Mouse (Mus musculus) natural killer cell, adult 2 months (primary cell): ENCODE results near the gene Gsto1.

Experiments
- DNase-seq, 2 experiments: peaks; one replicate each; pipeline ENCODE4 v3.0.0; 2022; ENCODE audit warnings: low spot score in 2 of 2

Gsto1 gene

DNA sequence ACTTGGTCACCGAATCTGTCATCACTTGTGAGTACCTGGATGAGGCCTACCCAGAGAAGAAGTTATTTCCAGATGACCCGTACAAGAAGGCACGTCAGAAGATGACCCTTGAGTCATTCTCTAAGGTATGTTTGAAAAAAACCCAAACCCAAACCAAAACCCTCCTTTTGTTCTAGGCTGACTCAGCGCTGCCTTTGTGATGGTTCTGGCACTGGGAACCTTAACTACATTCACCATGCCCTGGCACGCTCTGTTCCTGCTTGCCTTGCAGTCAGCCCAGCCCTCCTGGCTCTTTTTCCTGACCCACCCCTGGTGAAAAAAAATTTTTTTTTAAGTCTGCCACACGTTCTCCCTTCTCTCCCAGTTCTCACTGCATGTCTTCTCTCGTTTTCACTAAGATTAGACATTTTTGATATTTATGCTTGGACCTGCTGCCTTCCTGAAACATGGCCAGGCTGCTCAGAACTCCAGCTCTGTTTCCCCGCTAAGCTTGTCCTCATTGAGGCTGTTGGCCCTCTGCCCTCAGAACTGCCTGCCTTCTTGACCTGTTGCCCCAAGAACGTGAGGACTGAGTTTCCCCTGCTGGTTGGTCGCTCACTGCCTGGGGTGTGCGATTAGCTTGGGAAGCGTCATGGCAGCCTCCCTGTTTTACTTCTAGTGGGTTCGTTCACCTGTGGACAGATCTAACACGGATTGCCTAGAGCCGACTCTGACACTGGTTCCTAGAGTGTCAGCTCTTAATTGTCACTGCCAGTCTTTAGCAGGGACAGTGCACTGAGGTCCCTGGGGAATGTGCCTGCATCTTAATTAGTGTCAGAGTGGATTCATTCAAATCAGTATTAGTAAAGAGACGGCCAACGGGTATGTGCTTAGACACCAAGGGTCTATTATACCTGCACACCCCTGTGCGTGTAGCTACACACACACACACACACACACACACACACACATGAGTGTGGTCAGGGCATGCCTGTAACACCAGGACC is 3.5 kb downstream of the Gsto1 start:
- DNase-seq: no peak

DNA sequence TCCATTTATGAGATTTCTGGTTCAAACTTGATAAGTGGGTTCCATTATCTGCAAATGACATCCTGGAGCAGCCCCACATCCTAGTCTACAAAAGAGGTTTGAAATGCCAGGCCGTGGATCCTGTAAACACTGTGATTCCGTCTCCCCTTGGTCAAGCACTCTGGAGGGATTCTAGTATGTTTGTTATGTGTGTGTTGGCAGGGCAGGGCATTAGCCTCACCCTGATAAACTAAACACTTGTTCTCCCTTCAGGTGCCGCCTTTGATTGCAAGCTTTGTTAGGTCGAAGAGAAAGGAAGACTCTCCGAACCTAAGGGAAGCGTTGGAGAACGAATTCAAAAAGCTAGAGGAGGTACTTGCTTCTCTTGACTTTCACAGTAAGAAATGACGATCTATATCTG is 4.4 kb downstream of the Gsto1 start:
- no peak for DNase-seq

DNA sequence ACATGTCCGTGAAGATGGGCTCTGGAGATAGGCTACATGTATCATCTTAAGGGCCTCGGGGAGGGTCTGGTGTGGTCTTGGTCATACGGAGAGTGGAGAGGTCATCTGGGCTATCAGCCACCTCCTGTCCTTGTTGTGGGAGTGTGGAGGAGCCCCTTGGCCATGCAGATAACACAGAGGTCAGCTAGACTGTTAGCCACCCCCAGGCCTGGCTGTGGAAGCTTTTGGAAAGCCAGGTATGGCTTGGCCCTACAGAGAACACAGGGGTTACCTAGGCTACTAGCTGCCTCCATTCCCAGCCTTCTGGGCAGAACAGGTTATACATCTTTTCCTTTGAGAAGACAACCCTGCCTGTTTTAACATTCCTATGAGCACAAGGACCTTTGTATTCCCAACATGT is 7.8 kb downstream of the Gsto1 start:
- no peak for DNase-seq

DNA sequence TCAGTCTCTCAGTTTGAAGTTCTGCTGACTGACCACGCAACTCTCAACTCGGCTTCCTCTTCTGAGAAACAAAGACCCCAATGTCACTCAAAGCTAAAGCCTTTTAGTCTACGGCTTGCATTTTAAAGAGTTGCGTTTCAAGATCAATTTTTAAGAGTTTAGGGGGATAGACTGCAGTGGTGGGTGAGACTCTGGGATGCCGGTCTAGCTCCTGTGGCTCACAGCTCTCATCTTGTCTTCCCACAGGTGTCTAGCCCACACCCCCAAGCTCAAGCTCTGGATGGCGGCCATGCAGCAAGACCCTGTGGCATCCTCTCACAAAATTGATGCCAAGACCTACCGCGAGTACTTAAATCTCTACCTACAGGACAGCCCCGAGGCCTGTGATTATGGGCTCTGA is 9.3 kb downstream of the Gsto1 start:
- DNase-seq: no peak

DNA sequence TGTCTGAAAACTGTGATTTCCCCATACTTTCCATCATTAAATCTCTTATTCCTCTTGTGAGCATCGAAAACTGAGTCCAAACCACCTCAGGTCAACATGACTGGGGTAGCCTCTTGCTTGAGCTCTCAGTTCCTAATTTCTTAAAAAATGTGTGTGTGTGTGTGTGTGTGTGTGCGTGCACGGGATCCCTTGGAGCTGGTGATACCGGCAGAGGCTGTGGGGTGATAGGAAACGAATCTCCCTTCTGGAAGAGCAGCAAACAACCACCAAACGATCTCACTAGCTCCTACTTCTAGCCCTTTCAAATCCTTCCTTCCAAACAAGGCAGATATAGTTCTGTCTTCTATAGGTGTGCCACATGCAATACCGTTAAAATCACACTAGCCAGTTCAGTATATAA is 10.0 kb downstream of the Gsto1 start:
- no peak for DNase-seq

DNA sequence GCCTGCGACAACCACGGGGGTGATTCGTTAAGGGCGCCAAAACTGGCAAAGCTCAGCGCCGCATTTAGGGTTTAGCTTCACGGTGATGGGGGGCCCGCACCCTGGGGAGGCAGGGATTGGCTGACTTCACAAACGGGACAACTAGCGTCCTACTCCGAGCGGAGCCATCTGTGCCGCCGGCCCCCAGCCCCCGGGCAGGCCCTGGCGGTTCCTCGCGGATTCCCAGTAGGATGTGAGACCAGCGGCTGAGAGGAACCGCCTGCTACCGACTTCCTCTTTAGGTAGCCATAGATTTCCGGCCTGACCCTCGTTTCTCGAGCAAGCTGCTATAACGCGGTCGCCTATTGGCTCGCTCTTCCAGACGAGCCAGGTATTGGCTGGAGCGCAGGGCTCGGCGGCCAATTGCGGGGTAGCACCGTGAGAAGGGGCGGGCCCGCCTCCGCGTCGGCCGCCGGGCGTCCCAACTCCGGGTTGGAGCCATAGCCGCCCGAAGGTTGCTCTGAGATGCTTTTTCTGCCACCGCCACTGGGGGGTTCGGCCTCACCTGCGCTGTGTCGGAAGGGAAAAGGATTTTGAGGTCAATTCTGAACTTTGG is 10.7 kb downstream of the Gsto1 start, which contains the start of gene Gsto2:
Gene Gsto2 (plus strand): TSS at position 182 of the 595 bp plus-strand sequence.
- DNase-seq: peak; percentile 87 to 94

DNA sequence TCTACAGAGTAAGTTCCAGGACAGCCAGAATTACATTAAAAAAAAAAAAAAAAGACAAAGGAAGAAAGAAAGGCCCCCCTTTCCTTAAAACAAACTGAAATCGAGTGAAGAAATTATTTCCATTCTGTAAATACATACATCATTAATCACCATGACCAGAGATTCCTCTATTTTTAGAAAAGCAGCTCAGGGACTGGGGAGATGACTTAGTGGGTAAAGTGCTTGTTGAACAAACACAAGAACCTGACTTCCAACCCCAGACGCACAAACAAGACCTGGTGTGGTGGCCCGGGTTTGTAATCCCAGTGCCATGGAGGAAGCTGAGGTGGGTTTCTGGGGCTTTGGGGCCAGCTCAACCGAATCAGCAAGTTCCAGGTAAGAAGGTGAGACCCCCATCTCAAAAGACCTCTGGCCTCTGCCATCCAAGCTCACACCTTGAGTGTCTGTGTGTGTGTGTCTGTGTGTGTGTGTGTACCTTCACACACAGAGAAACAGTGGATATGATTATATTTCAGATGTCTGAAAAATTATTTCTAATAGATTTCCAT is 12.9 kb downstream of the Gsto1 start:
- no peak for DNase-seq

DNA sequence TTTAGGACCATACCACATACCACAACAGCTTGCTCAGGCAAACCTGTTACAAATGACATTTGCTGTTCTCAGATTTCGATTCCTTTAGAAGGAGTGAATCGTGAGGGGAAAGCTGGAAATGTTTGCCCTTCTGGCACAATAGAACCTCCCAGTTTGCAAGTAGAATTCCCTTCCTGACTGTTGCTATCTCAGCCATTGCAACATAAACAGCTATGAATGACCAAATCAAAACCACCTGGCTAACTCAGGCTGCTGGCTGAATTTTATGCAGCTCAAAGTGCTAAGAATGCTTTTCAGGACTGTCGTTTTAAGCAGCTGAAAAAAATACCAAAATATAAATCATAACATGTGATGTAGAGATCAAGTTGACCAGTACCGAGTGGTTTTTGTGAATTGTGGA is 14.2 kb downstream of the Gsto1 start:
- no peak for DNase-seq

DNA sequence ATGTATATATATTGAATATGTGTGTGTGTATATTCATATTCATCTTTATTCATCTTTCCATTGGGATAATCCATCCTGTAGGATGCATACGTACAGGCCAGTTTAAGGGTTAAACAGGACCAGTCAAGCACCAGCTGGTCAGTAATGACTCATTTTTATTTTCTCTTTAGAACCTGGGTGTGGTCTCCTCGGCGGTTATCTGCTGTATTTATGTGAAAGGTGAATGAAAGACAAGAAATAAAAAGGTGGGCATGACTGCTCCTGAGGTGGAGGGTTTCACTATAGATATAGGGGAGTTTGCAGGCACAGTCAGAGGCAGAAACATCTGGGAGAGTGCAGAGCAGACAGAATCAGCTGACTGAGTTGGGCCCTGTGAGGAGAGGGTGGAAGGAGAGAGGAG is 14.7 kb downstream of the Gsto1 start:
- DNase-seq: no peak

DNA sequence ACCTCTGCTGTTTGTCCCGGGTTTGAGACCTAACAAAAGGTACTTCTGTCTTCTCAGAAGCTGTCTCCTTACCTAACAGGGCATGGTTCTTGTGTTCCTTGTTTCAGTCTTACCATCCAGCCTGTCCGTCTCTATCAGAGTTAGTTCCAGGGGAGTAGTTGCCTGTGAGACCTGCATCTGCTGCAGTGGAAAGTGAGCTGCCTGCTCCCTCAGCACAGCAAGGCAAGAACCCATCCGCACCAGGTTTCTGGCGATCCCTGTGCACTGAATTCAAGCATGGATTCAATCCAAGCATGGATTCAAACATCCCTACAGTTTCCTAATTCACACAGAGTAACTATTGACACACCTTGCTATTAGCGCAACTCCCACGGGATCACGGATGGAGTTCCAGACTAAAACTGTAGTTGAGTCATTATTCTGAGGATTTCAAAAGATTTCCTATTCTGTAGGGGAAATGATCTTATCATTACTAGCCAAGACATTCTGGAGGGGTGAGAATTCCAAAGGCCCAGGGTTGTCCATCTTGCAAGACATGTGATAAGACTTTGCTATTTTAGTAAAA is 15.4 kb downstream of the Gsto1 start:
- DNase-seq: no peak

DNA sequence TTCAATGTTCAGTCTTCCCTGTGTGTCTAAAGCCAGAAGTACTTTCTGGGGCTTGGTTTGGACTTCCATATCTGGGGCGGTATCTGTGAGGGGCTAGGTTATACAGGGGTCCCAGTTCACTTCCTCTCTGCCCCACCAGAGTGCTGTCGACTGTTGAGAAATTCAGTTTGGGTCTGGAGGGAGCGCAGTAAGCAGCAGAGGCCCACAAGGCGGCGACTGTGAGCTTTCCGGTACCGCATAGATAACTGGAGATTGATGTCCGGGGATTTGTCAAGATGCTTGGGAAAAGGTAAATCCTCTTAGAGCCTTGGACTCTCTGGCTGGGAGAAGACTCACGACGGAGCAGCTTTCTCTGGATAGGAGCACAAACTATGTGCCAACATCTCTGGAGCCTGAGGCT is 16.7 kb downstream of the Gsto1 start:
- no peak for DNase-seq

DNA sequence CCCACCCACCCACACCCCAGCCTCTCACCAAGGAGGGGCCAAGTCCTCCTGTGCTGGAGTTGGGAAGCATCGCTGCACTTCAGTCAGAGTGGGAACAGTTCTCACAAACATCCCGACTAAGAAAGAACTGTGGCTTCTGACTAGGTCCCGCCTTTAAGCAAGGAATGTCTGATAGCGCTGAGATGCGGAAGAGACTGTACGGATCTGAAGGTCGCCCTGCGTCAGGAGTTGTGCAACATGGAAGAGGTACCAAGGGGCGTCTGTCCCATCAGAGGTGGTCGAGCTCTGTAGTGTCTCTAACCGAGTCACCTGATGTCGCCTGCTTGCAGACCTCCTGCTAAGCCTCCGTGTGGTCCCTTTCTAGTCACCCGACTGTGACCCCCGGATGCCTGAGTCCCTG is 21.5 kb downstream of the Gsto1 start:
- DNase-seq: no peak

DNA sequence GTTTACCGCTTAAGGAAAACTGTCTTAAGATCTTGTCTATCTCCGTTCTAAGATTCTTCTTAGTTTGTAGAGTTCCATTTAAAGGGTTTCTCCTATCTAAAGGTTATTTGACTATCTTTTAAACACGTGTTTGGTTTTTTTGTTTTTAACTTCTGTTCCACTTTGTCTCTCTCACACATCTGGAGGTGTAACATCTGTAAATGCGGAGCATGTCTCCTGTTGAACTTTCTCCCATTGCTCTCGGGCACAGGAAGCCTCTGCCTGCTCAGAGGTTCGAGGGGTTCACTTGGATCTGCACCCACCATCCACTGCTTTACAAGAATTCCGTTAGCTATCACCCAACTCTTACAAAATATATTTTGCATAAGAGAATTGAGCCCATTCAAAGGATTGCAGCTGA is 26.8 kb downstream of the Gsto1 start:
- no peak for DNase-seq

DNA sequence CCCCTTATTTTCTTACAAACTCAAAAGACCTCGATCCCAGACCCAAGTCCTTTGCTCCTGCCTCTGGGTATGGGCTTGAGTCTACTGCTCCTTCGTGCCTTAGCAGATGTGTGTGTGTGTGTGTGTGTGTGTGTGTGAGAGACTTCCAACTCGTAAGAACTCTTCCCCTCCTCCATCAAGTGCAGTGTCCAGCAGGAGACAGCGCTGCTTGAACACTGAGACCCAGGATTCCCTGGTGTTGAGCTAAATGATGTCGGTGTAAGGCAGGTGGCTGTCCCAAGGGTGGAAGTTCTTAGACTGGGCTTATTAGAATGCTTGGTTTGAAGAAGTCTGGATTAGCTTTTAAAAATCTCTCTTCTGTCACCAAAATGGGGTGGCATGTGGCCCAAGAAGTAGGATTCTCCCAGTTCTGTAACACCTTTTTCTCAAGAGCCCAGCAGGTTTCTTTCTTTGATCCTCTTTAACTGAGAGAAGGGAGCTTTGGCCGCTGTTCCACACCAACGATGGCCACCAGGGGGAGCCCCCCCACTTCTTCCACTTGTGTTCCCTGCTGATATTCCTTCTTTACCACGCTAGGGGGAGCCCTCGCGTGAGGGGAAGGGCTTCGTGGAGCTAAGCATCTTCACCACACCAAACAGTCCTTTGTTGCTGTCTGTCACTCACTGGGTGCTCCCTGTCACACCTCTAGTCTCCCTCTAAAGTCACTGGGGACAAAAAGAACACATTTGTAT is 27.5 kb downstream of the Gsto1 start:
- DNase-seq: peak; percentile 76 to 87

DNA sequence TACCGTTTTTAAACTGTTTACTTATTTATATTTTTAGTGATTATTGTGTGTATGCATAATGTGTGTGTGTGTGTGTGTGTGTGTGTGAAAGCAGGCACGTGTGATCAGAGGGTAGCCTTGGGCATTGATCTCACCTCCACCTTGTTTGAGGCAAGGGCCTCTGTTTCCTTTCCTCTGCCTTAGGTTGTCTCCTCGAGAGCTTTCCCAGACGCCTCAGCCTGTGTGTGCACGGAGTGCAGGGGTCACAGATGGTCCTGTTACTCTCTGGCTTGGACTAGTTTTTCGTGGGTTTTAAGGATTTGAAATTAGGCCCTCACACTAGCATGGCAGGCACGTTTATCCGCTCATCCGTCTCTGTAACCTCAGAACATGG is 28.1 kb downstream of the Gsto1 start:
- DNase-seq: no peak

DNA sequence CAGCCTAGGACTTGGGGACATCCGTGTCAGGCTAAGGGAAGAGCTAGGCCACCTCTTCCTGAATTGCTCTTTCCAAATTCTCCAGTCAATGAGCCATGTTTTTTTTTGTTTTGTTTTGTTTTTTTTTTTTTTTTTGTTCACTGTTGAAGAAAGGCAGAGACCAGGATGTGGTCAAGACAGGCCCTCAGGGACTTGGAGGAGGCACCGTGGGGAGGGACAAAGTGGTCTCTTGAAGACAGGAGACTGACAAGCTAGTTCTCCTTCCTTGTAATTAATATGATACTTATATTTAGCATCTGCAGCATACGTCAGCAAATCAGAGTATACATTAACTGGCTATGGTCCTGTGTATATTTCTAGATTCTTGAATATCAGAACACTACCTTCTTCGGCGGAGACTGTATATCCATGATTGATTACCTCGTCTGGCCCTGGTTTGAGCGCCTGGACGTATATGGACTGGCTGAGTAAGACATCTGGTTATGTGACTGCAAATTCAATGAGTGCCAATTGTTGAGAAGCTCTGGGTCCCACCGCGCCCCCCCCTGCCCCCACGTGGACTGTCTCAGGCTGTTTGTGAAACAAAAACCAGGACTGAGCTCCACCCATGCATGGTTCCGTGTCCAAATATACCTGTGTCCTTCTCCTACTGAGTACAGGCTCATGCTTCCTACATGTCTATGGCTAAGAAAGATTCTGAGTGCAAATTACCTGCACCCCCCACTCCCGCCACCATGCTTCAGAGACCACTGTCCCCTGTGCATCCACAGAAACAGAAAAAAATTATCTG is 29.7 kb downstream of the Gsto1 start:
- DNase-seq: peak in 1 of 2 experiments; percentile 54

DNA sequence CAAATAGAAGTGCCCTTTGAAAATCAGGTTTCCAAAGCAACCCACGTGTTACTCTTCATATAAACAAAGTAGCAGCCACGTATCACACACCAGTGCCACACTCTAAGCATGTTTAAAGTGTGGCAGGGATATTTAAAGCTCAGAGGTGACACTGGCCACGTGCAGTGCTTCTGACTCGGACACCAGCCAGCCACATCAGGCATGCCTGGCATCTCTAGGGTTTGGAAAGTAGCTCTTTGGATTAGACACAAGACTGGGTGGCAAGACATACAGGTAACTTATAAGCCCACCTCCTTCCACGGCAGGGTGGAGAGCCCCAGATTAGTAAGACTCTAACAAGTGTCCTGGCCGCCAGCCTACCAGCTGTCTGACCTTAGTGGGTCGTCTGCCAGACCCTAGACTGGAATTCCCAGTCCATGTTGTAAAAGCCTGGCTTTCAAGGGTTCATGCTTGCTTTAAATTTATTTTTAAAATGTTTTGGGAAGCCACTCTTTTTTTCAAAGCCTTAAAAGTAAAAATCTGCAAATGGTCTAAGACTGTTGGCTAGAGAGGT is 30.5 kb downstream of the Gsto1 start:
- no peak for DNase-seq

DNA sequence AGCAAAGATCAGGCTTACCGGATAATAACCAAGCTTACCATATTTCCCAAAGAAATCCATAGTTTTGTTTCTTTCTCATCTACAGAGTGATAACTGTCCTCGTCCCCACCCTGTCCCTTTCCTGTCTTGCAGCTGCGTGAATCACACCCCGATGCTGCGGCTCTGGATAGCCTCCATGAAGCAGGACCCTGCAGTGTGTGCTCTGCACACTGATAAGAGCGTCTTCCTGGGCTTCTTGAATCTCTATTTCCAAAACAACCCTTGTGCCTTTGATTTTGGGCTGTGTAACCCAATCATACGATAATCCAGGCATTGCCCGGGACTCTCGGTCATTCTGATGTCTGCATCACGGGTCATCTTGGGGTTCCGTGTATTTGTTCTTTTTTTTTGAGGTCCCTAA is 31.1 kb downstream of the Gsto1 start:
- no peak for DNase-seq

DNA sequence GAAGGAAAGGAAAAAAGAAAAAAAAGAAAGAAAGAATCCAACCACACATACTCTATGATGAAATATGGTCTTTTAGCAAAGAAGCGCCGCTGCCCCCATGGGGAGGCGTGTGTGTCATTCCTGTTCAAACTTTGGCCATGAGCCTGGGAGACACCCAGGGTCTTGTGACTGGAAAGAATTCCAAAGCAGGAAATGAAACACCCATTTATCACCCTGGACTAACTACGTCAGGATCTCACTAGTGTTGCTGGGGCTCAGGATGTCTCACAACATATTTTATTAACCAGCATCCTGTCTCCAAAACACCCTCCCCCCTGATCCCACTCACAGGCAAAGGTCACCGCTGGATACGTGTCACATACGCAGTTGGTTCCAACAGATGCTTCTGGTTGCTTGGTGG is 31.8 kb downstream of the Gsto1 start:
- no peak for DNase-seq

DNA sequence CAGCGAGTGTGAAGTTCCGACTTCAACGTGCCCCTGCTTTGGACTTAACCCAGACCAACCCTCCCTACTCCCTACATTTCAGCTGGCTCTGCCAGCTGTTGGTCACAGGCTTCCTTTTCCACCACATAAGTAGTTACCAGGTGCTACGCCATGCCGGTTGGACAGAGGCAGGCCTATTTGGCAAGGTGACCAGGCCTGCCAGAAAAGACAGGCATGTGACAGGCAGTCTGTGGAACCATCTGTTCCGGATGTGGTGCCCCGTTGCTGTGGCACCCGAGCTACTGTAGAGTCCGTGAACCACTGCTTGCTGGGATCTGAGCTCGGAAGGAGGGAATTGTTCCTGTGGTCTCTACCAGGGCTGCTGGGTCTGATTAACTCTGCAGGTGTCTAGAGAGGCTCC is 32.6 kb downstream of the Gsto1 start:
- peak; percentile 72 to 81 for DNase-seq

DNA sequence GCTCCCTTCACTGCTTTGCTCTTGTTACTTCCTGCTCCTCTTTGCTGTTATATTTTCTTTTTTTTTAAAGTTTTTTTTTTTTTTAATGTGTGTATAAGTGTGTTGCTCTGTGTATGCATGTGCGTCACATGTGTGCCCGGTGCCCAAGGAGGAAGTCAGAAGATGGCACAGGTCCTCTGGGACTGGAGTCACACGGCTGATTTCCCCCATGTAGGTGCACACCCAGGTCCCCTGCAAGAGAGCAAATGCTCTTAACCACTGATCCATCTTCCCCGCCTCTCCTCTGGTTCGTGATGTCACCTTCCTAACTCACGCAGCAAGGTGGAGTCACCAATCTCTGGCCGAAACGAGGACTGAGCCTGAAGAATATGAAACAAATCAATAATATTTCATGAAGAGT is 33.3 kb downstream of the Gsto1 start:
- peak in 1 of 2 experiments; percentile 88 for DNase-seq
